Mouse (Mus musculus): Measurements from ENCODE around the gene Mgea5.

The Mgea5 gene

DNA sequence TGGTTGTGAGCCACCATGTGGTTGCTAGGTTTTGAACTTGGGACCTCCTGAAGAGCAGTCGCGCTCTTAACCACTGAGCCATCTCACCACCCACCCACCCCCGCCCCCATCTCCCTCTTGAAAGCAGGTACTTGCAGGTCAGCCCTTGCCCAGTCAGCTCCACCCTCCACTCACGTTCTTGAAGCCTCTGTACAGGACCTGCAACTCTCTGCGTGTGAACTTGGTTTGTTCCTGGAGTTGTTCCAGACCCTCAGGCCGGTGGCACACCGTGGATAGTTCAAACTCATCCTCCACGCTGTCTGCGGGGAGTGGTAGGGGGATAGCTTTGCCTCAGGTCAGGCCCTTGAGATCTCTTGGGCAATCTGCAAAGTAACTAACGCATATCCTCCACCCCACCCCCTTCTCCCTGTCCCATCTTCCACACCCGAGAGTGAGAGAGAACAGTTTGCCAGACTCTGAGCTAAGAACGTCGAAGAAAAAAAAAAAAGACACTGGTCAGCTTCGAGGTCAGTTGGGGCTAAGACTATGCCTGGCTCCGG, 11.8 kb upstream of the Mgea5 start:
- DNase-seq: no peak

DNA sequence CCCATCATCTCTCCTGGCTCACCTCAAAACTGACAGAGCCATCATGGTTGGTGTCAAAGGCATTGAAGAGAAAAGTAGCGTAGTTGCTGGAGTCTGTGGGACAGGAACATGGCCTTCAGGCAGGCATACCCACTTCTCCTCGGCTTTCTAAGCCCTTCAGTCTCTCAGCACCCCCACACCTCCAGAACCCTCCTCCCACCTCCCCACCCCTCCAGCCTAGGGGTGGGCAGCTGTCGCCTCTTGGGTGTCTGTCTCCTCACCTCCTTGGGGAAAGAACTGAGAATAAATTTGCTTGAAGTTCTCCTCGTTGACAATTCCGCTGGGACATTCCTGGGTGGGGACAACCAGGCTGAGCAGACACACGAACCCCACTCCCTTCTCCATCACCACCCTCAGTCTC, 11.1 kb upstream of the Mgea5 start:
- no peak for DNase-seq

DNA sequence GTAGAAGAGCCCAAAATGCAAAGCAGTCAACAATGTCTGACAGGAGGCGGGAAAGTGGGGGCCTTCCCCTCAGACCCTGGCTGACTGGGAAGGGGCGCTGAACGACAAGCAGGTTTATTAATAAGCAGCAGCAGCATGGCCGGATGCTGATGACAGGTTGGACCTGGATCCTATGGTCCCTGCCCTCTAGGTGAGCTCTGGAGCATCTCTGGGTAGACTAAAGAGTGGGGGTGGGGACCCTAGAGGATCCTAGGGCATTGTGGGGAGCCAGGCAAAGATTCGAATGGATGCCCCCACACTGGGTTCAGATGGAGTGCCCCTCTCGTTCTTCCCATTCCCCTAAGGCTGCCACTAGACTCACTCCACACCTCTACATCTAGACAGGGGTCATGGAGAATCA, 8.8 kb upstream of the Mgea5 start:
- no peak for DNase-seq

DNA sequence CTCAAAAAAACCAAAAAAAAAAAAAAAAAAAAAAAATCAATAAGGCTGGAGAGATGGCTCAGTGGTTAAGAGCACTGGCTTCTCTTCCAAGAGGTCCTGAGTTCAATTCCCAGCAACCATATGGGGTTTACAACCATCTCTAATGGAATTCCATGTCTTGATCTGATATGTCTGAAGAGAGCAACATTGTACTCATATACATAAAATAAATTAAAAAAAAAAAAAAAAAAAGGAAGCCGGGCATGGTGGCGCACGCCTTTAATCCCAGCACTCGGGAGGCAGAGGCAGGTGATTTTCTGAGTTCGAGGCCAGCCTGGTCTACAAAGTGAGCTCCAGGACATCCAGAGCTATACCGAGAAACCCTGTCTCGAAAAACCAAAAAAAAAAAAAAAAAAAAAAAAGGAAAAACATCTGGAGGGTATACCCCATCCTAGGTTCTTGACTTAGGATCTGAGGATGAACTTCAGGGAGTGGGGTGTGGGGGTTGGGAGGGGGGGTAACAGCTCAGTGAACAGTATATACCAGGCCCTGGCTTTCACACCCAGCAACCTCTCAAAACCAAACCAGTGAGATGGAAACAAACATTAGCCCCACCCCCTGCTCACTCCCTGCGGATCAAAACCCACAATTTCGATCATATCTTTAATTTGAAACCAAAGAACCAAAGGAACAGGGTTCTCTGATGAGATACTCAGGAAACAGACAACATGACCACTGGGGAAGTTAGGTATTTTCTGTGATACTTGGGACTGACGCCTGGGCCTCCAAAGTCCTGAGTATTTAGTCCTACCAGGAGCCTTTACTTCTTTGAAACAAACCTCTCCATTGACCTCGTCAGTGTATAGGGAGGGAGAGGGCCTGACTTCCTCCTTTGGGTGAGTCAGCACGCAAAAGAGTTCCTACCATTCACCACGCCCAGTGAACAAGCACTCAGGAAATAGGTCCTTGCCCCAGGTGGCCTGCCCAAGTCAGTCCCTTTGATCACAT, 6.5 kb upstream of the Mgea5 start:
- no peak for DNase-seq

DNA sequence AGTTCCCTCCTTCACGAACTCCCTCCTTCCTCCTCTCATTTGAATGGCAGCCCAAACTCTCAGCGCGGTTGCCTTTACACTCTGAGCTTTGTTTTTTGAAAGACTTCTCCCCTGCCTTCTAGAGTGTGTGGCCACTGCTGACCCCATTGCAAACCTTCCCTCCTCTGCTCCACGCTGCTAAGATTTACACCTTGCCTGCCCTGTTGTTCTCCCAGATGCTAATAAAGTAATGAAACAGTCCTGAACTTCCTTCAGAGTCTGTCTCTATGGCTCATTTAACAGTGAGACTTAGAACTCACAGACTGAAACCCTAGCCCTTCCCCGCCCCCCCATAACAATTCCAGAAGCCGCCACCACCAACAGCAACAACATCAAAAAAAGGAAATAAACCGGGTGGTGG, 5.7 kb upstream of the Mgea5 start:
- DNase-seq: no peak

DNA sequence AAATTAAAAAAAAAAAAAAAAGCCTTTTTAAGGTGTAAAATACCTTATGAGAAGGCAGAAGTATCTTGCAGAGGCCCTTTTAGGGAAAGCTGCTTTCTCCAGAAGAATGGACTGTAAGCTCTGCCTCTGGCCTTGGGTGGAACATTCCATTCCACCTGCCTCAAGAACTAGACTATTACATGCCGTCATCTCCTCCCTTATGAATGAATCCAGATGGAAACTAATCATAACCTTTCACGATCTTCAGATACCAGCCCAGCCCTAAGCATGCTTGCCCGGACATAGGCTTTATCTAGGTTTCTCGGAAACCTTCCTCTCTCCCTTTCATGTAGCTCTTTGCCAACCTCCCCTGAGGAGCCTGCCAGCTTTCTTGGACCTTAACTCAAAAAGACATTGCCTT, 4.7 kb upstream of the Mgea5 start:
- no peak for DNase-seq

DNA sequence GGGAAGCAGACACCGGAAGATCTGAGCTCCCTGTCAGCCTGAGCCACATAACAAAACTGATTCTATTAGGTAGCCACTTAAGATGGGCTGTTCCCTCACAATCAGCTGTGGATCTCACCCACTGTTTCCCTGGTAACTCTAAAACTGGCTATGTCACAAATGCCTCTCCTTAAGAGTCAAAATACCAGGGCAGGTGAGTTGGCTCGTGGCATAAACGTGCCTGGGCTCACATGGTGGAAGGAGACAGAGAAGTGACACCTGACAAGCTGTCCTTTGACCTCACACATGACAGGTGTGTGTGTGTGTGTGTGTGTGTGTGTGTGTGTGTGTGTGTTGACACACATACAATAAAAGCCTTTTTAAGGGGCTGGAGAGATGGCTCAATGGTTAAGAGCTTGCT, 3.8 kb upstream of the Mgea5 start:
- DNase-seq: no peak

DNA sequence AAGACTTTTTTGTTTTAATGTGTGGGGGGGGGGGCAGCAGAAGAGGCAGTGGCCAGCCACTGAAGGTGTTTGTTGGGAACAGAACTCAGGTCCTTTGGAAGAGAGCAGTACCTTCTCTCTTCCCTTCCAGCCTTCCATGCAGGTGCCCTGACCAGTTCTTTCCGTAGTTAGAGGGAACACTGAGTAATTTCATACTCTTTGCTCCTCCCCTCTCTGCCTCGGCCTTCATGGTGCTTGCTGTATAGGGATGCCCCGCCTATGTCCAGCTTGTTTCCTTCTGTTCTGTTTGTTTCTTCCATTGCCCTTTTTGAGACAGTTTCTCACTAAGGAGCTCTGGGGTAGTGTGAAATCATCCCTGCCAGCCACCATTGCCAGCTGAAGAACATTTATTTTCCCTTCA, 1.8 kb upstream of the Mgea5 start:
- no peak for DNase-seq

DNA sequence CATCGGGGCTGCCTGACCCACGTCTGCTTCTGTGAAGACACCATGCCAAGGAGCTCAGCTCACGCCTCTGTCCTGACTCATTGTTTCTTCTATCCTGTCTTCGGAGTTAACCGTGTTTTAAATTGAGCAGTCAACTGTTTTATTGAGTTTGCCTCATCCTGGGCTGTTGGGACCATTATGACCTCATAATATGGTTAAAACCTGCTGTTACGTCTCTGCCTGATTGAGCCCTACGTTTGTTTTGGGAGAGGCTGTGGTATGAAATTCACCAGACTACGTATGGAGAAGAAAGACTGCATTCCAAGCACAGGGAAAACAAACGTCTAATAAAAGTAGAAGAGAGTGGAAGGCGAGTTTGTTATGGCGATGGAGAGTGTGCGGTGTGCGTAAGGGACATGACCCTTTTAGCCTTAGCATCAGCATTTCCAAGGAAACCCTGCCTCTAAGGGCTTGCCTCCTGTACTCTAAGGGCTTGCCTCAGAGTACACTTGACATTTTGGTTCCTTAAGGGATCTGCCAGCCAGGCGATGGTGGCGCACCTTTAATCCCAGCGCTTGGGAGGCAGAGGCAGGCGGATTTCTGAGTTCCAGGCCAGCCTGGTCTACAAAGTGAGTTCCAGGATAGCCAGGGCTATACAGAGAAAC, 418 bp upstream of the Mgea5 start:
- no peak for DNase-seq

DNA sequence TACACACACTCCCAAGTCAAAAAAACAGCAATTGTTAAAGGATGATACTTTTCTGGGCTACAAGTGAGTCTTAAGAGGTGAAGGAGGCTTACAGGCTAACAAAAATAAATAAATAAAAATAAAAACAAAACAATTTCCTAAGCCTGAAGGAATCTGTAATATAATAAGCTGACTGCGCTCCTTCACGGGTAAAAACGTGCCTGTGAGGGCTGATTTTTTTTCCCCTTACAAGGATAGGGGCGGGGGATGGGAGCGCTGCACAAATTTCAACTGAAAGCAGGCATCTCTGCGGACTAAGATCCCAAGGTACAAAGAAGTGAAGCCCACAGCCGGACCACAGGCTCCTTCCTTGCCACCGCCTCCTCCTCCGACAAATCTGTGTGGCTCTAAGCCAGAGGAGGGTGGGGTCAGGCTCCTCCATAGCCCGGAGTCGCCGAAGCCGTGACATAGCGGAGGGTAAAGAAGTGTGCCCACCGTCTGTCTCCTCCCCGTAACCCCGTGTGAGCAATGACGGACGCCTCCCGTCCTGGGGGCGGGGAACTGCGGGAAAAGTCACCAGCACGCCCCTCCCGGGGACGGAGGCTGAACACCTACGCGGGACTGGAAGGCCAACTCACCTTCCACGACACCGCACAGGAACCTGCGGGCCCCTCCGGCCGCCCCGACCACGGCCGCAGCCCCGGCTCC, 1.2 kb downstream of the Mgea5 start:
- peak; percentile 82 for DNase-seq

DNA sequence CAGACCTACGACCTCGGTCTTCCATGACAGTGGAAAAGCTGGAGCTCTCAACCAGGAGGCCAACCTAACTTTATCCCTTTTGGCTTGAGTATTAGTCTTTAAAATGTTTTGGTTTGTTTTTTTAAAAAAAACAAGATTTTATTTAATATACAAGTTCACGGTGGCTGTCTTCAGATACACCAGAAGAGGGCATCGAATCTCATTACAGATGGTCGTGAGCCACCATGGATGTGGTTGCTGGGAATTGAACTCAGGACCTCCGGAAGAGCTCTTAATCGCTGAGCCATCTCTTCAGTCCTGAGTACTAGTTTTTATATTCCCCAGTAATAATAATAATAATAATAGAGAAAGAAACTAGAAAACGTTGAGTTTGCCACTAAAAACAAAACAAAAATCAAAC, 2.0 kb downstream of the Mgea5 start:
- DNase-seq: no peak

DNA sequence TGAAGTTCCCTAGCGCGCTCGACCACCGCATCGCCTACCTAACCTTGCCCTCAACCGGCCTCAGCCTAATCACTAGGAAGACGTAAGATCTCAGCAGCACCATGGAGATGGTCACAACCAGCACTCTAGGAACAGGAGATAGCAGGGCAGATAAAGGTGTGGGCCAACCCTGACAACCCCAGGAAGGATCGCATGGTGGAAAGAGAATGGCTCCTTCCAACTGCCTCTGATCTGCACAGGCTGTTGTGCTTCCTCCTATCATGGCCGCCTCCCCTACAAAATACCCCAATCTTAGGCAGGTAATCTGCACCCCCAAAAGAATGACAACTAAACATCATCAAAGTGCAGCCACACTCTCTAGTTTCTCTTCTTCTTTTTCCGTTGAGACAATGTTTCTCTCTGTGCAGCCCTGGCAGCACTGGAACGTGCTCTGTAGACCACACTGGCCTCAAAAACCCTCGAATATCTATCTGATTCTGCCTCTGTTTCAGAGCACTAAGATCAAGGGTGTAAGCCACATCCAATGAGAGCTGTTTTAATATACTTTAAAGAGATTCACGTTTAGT, 3.2 kb downstream of the Mgea5 start:
- DNase-seq: no peak

DNA sequence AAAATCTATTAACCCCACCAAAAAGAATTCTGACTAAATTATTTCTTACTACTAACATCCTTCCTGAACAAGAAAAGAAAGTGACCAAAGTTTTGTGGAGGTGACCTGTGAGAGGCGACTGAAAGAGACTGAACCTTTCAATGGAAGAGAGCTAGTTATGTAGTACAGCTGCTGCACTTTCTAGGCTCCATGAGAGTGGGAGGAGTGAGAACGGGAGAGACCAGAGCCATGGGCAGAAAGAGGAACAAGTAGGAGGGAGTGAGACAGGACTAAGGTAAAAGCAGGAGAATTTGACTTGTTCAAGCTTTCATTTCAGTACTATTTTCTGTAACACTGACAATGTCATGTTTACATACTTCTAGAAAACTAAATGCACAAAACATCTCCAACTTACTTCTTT, 8.2 kb downstream of the Mgea5 start:
- DNase-seq: no peak

DNA sequence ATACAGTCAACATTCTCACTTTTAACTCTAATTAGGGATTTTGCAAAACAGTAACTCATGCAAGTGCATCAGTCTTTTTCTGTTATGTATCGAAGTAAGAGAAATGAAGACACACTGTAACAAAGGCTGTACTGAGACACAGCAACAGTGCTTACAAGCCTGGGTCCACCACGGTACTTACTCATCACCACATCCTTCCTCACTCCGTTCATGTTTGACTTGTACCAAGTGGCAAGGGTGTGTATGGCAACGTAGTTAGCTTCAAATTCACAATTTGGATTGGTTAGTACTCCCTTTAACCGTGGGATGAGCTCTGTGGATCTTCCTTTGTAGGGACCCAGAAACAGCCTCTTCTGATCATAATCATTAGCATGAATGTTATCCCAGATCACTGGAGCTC, 12.1 kb downstream of the Mgea5 start:
- DNase-seq: no peak

DNA sequence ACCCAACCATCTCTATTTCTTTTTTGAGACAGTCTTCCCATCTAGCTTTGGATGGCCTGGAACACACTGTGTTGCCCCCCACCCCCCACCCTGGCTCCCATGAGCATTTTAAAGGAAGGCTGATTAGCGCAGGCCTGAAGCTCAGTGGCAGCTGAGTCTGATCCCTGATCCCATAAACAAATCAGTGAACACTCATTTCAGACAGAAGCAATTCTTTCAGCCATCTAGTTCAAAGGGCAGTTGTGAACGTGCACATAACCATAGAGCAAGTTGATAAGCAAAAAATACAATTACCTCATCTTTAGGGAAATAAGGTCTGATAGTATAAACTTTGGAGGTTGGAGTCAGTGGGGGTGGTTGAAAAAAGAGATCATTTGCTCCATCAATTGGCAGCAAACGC, 22.8 kb downstream of the Mgea5 start:
- DNase-seq: no peak

DNA sequence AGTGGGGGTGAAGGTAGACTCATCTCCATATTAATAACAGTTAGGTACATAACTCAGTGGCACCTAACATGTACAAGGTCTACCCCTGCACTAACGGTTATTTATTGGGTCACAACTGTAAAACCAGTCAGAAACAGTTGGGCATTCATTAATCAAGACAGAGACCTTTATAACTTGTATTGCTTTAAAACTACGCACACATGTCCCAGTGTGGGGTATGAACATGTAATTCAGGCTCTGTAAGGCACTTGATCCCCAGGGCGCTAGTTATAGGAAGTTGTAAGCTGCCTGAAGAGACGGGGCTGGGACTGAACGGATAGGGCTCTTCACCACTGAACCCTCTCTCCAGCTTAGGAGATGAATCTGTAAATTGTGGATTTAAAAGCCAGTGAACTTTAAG, 25.0 kb downstream of the Mgea5 start:
- peak; percentile 57 for DNase-seq

DNA sequence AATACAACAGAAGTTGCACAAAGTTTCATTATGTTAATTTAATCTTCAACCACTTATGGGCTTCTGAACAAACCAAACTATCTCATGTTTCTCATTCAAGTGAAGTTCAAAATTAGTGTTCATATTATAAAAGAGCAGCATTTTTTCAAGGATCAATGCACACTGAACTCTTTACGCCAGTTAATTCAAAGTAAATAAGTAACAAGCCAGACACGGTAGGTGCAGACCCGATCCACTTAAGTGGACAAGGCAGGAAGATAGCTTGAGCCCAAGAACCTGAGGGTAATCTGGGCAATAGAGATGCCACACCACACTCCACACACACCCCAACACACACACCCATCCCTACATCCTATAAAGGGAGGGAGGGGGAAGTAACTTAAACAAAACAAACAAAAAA, 30.1 kb downstream of the Mgea5 start:
- DNase-seq: peak; percentile 75

DNA sequence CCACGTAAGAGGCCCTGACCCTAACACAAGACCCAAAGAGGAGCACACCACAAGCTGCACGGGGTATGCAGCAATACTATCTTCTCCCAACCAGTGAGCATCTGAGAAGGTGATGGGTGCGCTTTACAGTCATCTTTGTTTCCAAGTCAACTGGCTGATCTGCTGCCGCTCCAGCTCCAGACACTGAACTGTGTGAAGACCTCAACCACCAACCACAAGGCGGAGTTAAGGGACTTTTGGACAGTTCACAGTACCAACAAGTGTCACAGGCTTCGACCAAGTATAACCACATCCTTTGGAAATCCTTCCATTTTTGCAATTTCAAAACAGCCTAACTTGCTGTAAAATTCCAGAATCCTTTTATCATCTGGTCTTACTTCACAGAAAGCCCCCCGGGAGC, 31.8 kb downstream of the Mgea5 start:
- DNase-seq: no peak

DNA sequence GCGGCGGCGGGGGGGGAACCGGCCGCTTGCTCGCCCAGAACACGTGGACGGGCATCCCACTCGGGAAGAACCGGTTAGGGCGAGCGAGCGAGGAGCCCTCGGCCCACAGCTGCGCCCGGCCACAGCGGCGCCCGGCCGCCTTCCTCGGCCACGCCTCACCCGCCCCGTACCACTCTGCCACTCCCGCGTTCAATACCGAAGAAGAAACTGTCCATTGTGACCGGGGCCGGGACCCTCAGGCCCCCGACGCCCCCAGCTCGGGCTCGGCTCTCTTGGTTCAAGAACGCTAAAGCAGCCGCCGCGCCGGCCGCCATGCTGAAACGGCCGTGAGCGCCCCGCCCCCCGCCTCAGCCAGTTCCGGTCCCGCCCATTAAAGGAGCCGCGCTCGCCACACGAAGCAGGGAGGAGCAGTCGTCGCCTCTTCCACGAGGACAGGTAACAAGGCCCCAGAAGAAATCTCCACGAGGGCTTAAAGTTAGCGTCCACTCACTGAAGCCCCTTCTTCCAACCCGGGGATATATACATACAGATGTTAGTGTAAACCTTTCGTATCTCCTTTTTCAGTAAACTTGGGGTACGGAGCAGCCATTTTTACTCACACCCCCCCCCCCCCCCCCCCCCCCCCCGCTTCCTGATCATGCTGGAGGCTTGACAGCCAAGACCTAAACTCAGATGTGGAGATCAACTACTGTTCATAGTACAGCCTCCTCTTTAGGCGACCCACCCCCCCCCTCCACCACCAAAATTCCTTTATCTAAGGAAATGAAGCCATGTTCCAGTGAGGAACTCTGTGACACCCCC, 34.2 kb downstream of the Mgea5 start, which contains the start of gene Npm3:
Gene Npm3, minus strand, starts transcription at position 349 of the 801 bp plus-strand sequence.
- peak; percentile 85 for DNase-seq

DNA sequence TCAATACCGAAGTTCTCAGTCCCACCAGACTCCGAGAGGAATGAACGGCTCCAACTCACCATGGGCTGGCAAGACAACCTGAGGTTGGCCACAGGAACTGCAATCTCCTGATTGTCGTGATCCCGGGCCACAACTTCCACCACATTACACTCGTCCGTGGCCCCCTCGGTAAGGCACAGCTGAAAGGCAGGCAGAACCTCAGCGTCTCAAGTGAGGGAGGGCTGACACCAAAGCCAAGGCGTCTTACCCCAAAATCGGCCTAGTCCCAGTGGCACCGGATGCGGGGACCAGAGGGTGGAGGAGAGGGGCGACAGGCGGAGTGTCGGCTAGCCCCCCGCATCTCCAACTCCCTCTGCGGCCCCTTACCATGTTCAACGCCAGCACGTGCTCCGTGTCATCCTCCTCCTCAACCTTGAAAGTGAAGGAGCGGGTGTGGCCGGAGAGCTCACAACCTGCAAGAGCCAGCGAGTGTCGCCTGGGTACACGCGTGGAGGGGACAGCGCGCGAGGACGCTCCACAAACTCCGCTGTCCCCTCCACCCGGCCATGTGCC, 34.9 kb downstream of the Mgea5 start:
- no peak for DNase-seq

DNA sequence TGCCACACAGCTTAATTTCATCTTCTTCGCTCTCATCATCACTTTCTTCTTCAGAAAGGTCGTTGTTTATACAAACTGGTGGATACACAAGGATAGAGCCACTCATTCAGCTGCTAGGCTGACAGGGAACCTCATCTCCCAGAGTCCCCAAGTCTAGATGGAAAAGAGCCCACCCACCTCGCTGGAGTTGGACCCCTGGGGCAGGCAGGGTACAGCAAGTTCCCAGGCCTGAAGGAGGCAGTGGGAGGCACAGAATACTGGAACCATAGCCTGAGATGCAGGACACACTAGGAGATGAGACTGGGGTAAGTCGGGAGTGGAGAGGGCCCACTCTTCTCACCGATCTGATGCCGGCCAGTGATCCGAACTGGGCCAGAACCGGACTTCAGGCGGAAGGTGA, 35.4 kb downstream of the Mgea5 start:
- no peak for DNase-seq

Measured in kidney, adult 9 months (tissue).